Mouse (Mus musculus): ENCODE data around the gene Snx29. TPM values are rescaled to one million over a fixed set of nuclear protein-coding genes. Genes with fewer than 3 reads are reported as not detected.
"Not testable (repeated sequence)": the region's sequence is repeated elsewhere in the genome, so short reads cannot be mapped to it uniquely, and the experiment has no call there.

Snx29 gene
- polyA plus RNA-seq, 1 experiment from 2014 or later = 8.2 TPM

DNA sequence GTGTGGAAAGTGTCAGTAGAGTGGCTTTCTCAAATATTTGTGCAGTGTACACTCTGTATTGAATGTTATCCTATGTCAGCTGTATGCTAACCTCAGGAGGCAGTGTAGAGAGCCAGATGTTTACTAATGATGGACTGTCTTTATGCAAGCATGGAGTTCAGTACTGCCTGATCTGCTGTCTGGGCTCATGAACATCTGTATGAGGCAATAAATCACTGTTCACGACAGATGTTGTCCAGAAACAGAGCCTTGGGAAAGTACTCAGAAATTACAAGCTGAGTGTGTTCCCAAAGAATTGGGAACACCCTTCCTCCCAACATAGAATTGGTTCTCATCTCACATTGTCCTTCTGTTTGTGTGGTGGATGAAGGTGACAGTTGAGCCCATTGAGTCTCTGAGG, 121.9 kb downstream of the Snx29 start:
- H3K27ac ChIP-seq (ENCODE audit: low read length) = no peak overlapping the region
- 0 out of 2 replicates have a peak, but pooled peaks cover 3% of the 10 kb centered on the region for H3K36me3 ChIP-seq (ENCODE audit: control insufficient read depth, insufficient read depth)
- no peaks in the 10 kb centered on the region for H3K9me3 ChIP-seq (replicated peaks; ENCODE audit: control insufficient read depth, low read length)
- no peaks in the 10 kb centered on the region for H3K27me3 ChIP-seq (ENCODE audit: control insufficient read depth, insufficient read depth, low read length)
- no peak overlapping the region for H3K9ac ChIP-seq (ENCODE audit: low read length)
- peaks cover 7% of the 10 kb centered on the region; the same call in 1 of the 2 replicates for H3K4me1 ChIP-seq (ENCODE audit: control insufficient read depth, insufficient read depth, low read length)
- no peak overlapping the region for H3K4me2 ChIP-seq (ENCODE audit: low read depth, low read length)
- ATAC-seq (replicated peaks; ENCODE audit: extremely low read depth, insufficient read depth, low FRiP score) = no peak
- WGBS = 74% methylated on average over 1 of the region's 1 CpGs
- no peak overlapping the region for H3K4me3 ChIP-seq (ENCODE audit: low read length)

- H3K27me3 ChIP-seq (ENCODE audit: control insufficient read depth, insufficient read depth, low read length) = no peaks in the 10 kb centered on the region
- H3K36me3 ChIP-seq (ENCODE audit: control insufficient read depth, insufficient read depth) = peaks cover 4% of the 10 kb centered on the region; the same call in 1 of the 2 replicates
- H3K4me1 ChIP-seq (ENCODE audit: control insufficient read depth, insufficient read depth, low read length) = peaks cover 7% of the 10 kb centered on the region; the same call in 1 of the 2 replicates
- H3K9ac ChIP-seq (ENCODE audit: low read length) = no peak overlapping the region
- H3K4me2 ChIP-seq (ENCODE audit: low read depth, low read length) = no peak overlapping the region
- H3K4me3 ChIP-seq (ENCODE audit: low read length) = no peak overlapping the region
- WGBS = 80% methylated on average over 4 of the region's 4 CpGs
- no peak for ATAC-seq (replicated peaks; ENCODE audit: extremely low read depth, insufficient read depth, low FRiP score)
- no peaks in the 10 kb centered on the region for H3K9me3 ChIP-seq (replicated peaks; ENCODE audit: control insufficient read depth, low read length)
- no peak overlapping the region for H3K27ac ChIP-seq (ENCODE audit: low read length)
These were observed 124.3 kb downstream of the Snx29 start for GRCm38 (mm10) chr16:11446977-11447376.

GRCm38 (mm10) chr16:11447905-11448304, 125.2 kb downstream of the Snx29 start:
- no peak overlapping the region for H3K4me2 ChIP-seq (ENCODE audit: low read depth, low read length)
- no peak overlapping the region for H3K4me3 ChIP-seq (ENCODE audit: low read length)
- H3K27me3 ChIP-seq (ENCODE audit: control insufficient read depth, insufficient read depth, low read length) = no peaks in the 10 kb centered on the region
- 80% methylated on average over 5 of the region's 5 CpGs for WGBS
- H3K36me3 ChIP-seq (ENCODE audit: control insufficient read depth, insufficient read depth) = peaks cover 10% of the 10 kb centered on the region
- H3K9ac ChIP-seq (ENCODE audit: low read length) = no peak overlapping the region
- peaks cover 7% of the 10 kb centered on the region; the same call in 1 of the 2 replicates for H3K4me1 ChIP-seq (ENCODE audit: control insufficient read depth, insufficient read depth, low read length)
- ATAC-seq (replicated peaks; ENCODE audit: extremely low read depth, insufficient read depth, low FRiP score) = no peak
- H3K27ac ChIP-seq (ENCODE audit: low read length) = no peak overlapping the region
- no peaks in the 10 kb centered on the region; the same call in 1 of the 2 replicates for H3K9me3 ChIP-seq (replicated peaks; ENCODE audit: control insufficient read depth, low read length)

GRCm38 (mm10) chr16:11448696-11449095, 126.0 kb downstream of the Snx29 start:
- not testable (repeated sequence) for ATAC-seq (replicated peaks; ENCODE audit: extremely low read depth, insufficient read depth, low FRiP score); H3K4me1 ChIP-seq (ENCODE audit: control insufficient read depth, insufficient read depth, low read length); H3K4me2 ChIP-seq (ENCODE audit: low read depth, low read length); H3K27ac ChIP-seq (ENCODE audit: low read length); H3K4me3 ChIP-seq (ENCODE audit: low read length); H3K9me3 ChIP-seq (replicated peaks; ENCODE audit: control insufficient read depth, low read length); H3K9ac ChIP-seq (ENCODE audit: low read length); H3K27me3 ChIP-seq (ENCODE audit: control insufficient read depth, insufficient read depth, low read length); H3K36me3 ChIP-seq (ENCODE audit: control insufficient read depth, insufficient read depth)
- 88% methylated on average over 4 of the region's 4 CpGs for WGBS

GRCm38 (mm10) chr16:11449344-11449743, 126.6 kb downstream of the Snx29 start:
- WGBS = 89% methylated on average over 4 of the region's 4 CpGs
- Histone ChIP-seq H3K27me3 (ENCODE audit: control insufficient read depth, insufficient read depth, low read length) (no peaks in the 10 kb centered on the region), H3K4me1 (ENCODE audit: control insufficient read depth, insufficient read depth, low read length) (peaks cover 3% of the 10 kb centered on the region; the same call in 1 of the 2 replicates), H3K9me3 (replicated peaks; ENCODE audit: control insufficient read depth, low read length) (no peaks in the 10 kb centered on the region; the same call in 1 of the 2 replicates), H3K4me2 (ENCODE audit: low read depth, low read length) (no peak overlapping the region), H3K27ac (ENCODE audit: low read length) (no peak overlapping the region), H3K9ac (ENCODE audit: low read length) (no peak overlapping the region), H3K4me3 (ENCODE audit: low read length) (no peak overlapping the region), H3K36me3 (ENCODE audit: control insufficient read depth, insufficient read depth) (peaks cover 10% of the 10 kb centered on the region)
- ATAC-seq (replicated peaks; ENCODE audit: extremely low read depth, insufficient read depth, low FRiP score) = no peak

DNA sequence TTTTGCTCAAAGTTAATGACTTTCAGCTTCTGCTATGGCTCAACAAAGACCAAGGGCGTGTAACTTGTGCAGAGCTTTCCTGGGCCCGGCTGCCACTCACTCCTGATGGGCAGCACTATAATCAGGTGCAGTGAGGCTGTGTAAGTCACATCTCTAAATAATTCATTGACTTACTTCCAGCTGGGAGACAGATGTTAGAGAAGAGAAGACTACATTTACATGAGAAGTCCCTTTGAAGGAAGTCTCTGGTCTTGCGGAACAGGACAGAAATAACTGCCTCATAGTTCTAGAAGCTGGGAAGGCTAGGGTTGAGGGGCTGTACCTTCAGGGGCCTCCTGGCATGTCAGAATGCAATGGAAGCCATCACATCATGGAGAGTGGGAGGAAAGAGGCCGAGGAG, 127.9 kb downstream of the Snx29 start:
- WGBS = 86% methylated on average over 4 of the region's 4 CpGs
- ATAC-seq (replicated peaks; ENCODE audit: extremely low read depth, insufficient read depth, low FRiP score) = no peak
- no peak overlapping the region for H3K4me2 ChIP-seq (ENCODE audit: low read depth, low read length)

GRCm38 (mm10) chr16:11454871-11455270, 132.2 kb downstream of the Snx29 start:
- no peaks in the 10 kb centered on the region; the same call in 1 of the 2 replicates for H3K4me1 ChIP-seq (ENCODE audit: control insufficient read depth, insufficient read depth, low read length)
- no peak overlapping the region for H3K4me2 ChIP-seq (ENCODE audit: low read depth, low read length)
- WGBS = 89% methylated on average over 4 of the region's 4 CpGs
- H3K36me3 ChIP-seq (ENCODE audit: control insufficient read depth, insufficient read depth) = peaks cover 9% of the 10 kb centered on the region
- H3K27ac ChIP-seq (ENCODE audit: low read length) = no peak overlapping the region
- no peaks in the 10 kb centered on the region; the same call in 1 of the 2 replicates for H3K9me3 ChIP-seq (replicated peaks; ENCODE audit: control insufficient read depth, low read length)
- H3K9ac ChIP-seq (ENCODE audit: low read length) = no peak overlapping the region
- no peaks in the 10 kb centered on the region for H3K27me3 ChIP-seq (ENCODE audit: control insufficient read depth, insufficient read depth, low read length)
- ATAC-seq (replicated peaks; ENCODE audit: extremely low read depth, insufficient read depth, low FRiP score) = no peak
- no peak overlapping the region for H3K4me3 ChIP-seq (ENCODE audit: low read length)

More for the DNA sequence above, 127.9 kb downstream of the Snx29 start:
- H3K9me3 ChIP-seq (replicated peaks; ENCODE audit: control insufficient read depth, low read length) = no peaks in the 10 kb centered on the region; the same call in 1 of the 2 replicates
- no peak overlapping the region for H3K9ac ChIP-seq (ENCODE audit: low read length)
- H3K4me3 ChIP-seq (ENCODE audit: low read length) = no peak overlapping the region
- H3K27me3 ChIP-seq (ENCODE audit: control insufficient read depth, insufficient read depth, low read length) = no peaks in the 10 kb centered on the region
- H3K4me1 ChIP-seq (ENCODE audit: control insufficient read depth, insufficient read depth, low read length) = no peaks in the 10 kb centered on the region
- no peak overlapping the region for H3K27ac ChIP-seq (ENCODE audit: low read length)
- peaks cover 10% of the 10 kb centered on the region for H3K36me3 ChIP-seq (ENCODE audit: control insufficient read depth, insufficient read depth)

GRCm38 (mm10) chr16:11455545-11456140, 132.9 kb downstream of the Snx29 start:
- peaks cover 3% of the 10 kb centered on the region for H3K4me1 ChIP-seq (ENCODE audit: control insufficient read depth, insufficient read depth, low read length)
- H3K9ac ChIP-seq (ENCODE audit: low read length) = no peak overlapping the region
- WGBS = 69% methylated on average over 5 of the region's 5 CpGs
- no peak overlapping the region for H3K4me3 ChIP-seq (ENCODE audit: low read length)
- no peaks in the 10 kb centered on the region for H3K27me3 ChIP-seq (ENCODE audit: control insufficient read depth, insufficient read depth, low read length)
- H3K36me3 ChIP-seq (ENCODE audit: control insufficient read depth, insufficient read depth) = peaks cover 9% of the 10 kb centered on the region
- H3K9me3 ChIP-seq (replicated peaks; ENCODE audit: control insufficient read depth, low read length) = no peaks in the 10 kb centered on the region; the same call in 1 of the 2 replicates
- ATAC-seq (replicated peaks; ENCODE audit: extremely low read depth, insufficient read depth, low FRiP score) = no peak
- H3K4me2 ChIP-seq (ENCODE audit: low read depth, low read length) = no peak overlapping the region
- 0 out of 2 replicates have a peak overlapping the region, but pooled peaks have one; percentile 42 for H3K27ac ChIP-seq (ENCODE audit: low read length)

- WGBS = 75% methylated on average over 5 of the region's 5 CpGs
- Histone ChIP-seq H3K4me2 (ENCODE audit: low read depth, low read length) (no peak overlapping the region), H3K27me3 (ENCODE audit: control insufficient read depth, insufficient read depth, low read length) (no peaks in the 10 kb centered on the region), H3K9me3 (replicated peaks; ENCODE audit: control insufficient read depth, low read length) (no peaks in the 10 kb centered on the region; the same call in 1 of the 2 replicates), H3K36me3 (ENCODE audit: control insufficient read depth, insufficient read depth) (peaks cover 9% of the 10 kb centered on the region), H3K27ac (ENCODE audit: low read length) (peak overlapping the region; percentile 42; the same call in 1 of the 2 replicates), H3K9ac (ENCODE audit: low read length) (no peak overlapping the region), H3K4me1 (ENCODE audit: control insufficient read depth, insufficient read depth, low read length) (peaks cover 9% of the 10 kb centered on the region), H3K4me3 (ENCODE audit: low read length) (no peak overlapping the region)
- ATAC-seq (replicated peaks; ENCODE audit: extremely low read depth, insufficient read depth, low FRiP score) = peak; percentile 20; the same call in 1 of the 2 replicates
These were observed 133.5 kb downstream of the Snx29 start for GRCm38 (mm10) chr16:11456141-11456645.
